Mouse (Mus musculus): ENCODE results near the gene Atrip.

DNA sequence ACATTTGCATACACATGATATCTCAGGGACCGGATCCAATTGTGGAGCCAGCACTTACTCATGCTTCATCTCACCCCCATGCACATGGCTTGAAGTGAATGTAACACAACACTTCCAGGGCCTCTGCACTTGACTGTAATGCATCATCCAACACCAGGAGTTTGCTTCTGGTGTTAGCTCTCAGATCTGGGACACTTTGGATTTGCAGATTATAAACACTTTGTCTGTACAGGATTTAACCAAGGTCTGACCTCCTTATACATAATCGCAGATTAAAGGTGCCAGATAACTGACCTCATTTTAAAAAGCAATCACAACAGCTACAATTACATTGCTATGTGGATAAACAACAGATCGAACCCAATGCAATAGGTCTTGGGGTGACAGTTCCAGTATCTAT lies 6.6 kb upstream of the Atrip start:
- TF ChIP-seq TAL1 (IDR thresholded peaks at IDR 0.05; ENCODE audit: low read length), result no peak
- TF ChIP-seq GATA1 (IDR thresholded peaks at IDR 0.05; ENCODE audit: low read length), result no peak

All from erythroblast, embryonic 14.5 days (primary cell).